In genomic region chr12:77667875-77668204, GRCm38 (mm10) we compare ENCODE assay signal across 8 mouse cellular contexts.
DNase-seq lines count a peak whose midpoint lies in the region; ATAC-seq and TF ChIP-seq lines count a peak whose summit lies in the region.

No protein-coding gene starts in this region.

- no peak for ATAC-seq in heart, embryonic 13.5 days (ENCODE audit: extremely low read depth, insufficient number of reproducible peaks, low FRiP score, low TSS enrichment)
- ATAC-seq in kidney, postnatal 0 days (replicated peaks; ENCODE audit: low FRiP score, low read depth), result no peak

- peaks cover 59% of the 10 kb centered on the region for H3K27me3 ChIP-seq in heart, embryonic 13.5 days (replicated peaks)
- H3K27me3 ChIP-seq in kidney, postnatal 0 days (ENCODE audit: insufficient read depth, low read length), result 0 out of 2 replicates have a peak, but pooled peaks cover 4% of the 10 kb centered on the region

- peak; percentile 84 for TF ChIP-seq CTCF in kidney, postnatal 0 days (IDR thresholded peaks at IDR 0.05; ENCODE audit: low read depth)

- no peak overlapping the region for H3K4me3 ChIP-seq in heart, embryonic 13.5 days
- no peak overlapping the region for H3K4me3 ChIP-seq in kidney, postnatal 0 days (replicated peaks; ENCODE audit: low read depth, low read length)

- H3K36me3 ChIP-seq in heart, embryonic 13.5 days, result no peaks in the 10 kb centered on the region
- no peaks in the 10 kb centered on the region for H3K36me3 ChIP-seq in kidney, postnatal 0 days (ENCODE audit: insufficient read depth, low read length)

- 2% methylated on average over 6 of the region's 6 CpGs for WGBS in heart, embryonic 13.5 days
- 6% methylated on average over 6 of the region's 6 CpGs for WGBS in kidney, postnatal 0 days

- H3K9me3 ChIP-seq in heart, embryonic 13.5 days, result no peaks in the 10 kb centered on the region
- no peaks in the 10 kb centered on the region for H3K9me3 ChIP-seq in kidney, postnatal 0 days (replicated peaks; ENCODE audit: low read length)

- peak; percentile 63 for DNase-seq in CD4-positive helper T cell, adult 2 months (ENCODE audit: low read depth, low spot score)
- peak; percentile 55 for DNase-seq in adrenal gland, adult 2 months
- peak; percentile 90 for DNase-seq in embryo, embryonic 11 days
- peak; percentile 83 for DNase-seq in kidney, postnatal 0 days (ENCODE audit: low spot score)
- DNase-seq in lung, adult 18-20 months, result peak; percentile 17 to 34
- peak; percentile 35 for DNase-seq in ovary, adult 18-20 months (ENCODE audit: low spot score)
- peak; percentile 84 for DNase-seq in thymus, postnatal 0 days (ENCODE audit: low spot score)

- H3K4me1 ChIP-seq in heart, embryonic 13.5 days, result peaks cover 32% of the 10 kb centered on the region
- no peaks in the 10 kb centered on the region for H3K4me1 ChIP-seq in kidney, postnatal 0 days (replicated peaks; ENCODE audit: insufficient read depth, low read length)

- H3K9ac ChIP-seq in heart, embryonic 13.5 days, result no peak overlapping the region
- H3K9ac ChIP-seq in kidney, postnatal 0 days (ENCODE audit: low read depth, low read length), result no peak overlapping the region

- peak overlapping the region; percentile 31 for H3K4me2 ChIP-seq in heart, embryonic 13.5 days
- no peak overlapping the region for H3K4me2 ChIP-seq in kidney, postnatal 0 days (ENCODE audit: low read length)

- H3K27ac ChIP-seq in heart, embryonic 13.5 days (replicated peaks), result no peak overlapping the region
- H3K27ac ChIP-seq in kidney, postnatal 0 days, result no peak overlapping the region

Comparison
In these comparisons a context has a peak if more than half of its experiments do, and no peak if none do; other contexts are left out.
1. DNase-seq: peak in every context shown above with its lines; median percentile 90 in embryo, embryonic 11 days; 84 in thymus, postnatal 0 days; 83 in kidney, postnatal 0 days; 63 in CD4-positive helper T cell, adult 2 months; 55 in adrenal gland, adult 2 months; 35 in ovary, adult 18-20 months; 26 in lung, adult 18-20 months.